Mouse (Mus musculus) brain, embryonic 14.5 days (tissue): ENCODE data around the gene Dgkg.

Experiments
- CTCF ChIP-seq: fragments of 200-500 bp; IDR thresholded peaks from 2 replicates; pipeline ENCODE4 v1.5.1; 2012; ENCODE audit warnings: inconsistent platforms, mild to moderate bottlenecking, moderate library complexity, borderline replicate concordance; ENCODE audit not compliant: insufficient read depth, insufficient read length; ENCODE audit errors: extremely low read depth
- POLR2A ChIP-seq: fragments of 200-500 bp; IDR thresholded peaks from 2 replicates; pipeline ENCODE4 v1.6.1; 2012; ENCODE audit warnings: mild to moderate bottlenecking, inconsistent platforms, borderline replicate concordance; ENCODE audit not compliant: poor library complexity, insufficient read depth, insufficient read length, severe bottlenecking; ENCODE audit errors: extremely low read depth

DNA sequence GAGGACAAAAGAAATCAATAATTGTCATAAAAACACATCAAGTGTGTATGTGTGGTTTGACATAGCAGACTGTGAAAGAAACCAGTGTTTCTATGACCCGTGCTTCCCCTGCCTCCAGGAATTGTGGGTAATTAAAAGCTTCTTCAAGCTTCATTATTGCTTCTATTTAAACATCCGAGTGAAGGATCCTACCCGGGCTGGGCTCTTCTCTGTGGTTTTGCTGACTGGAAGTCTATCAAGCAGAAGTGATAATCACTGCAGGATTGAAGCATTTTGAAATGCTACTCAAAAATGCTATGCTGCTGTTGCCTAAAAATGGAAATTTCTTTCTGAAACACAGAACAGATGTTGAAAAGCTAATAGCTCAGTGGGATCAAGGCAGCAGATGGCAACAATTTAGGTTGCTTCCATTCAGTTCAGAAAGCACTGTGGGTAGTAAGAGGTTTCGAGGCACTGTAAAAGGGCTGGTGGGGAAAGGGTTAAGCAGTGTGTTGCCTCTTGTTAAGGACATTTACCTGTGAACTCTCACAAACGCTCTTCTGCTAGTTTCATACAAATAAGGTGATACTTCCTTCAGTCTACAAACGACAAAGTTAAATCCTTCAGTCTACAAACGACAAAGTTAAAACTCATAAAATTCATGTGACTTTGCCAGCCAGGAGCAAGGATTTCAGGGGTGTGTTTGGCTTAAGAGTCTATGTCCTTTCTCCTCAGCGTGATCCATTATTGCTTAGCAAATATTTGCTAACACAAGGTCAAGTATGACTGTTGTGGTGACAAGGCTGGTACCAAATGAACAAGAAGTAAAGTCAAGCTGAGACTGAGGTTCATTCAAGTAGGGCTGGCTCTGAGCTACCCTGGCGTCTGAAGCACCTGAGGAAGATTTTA lies 43.6 kb downstream of the Dgkg start:
- TF ChIP-seq POLR2A (no peak), CTCF (no peak)
